Mouse (Mus musculus) kidney, postnatal 10 days (tissue): ENCODE measurements at regions not wholly inside any gene's neighbourhood (a gene's known extent, or its start where the extent isn't known, plus 50 kb on each side); places are given as distances from the start of the nearest gene placed in this dataset.

Experiments
- DNase-seq: peaks from one replicate; pipeline ENCODE4 v3.0.0; 2021; ENCODE audit warnings: mixed read lengths

DNA sequence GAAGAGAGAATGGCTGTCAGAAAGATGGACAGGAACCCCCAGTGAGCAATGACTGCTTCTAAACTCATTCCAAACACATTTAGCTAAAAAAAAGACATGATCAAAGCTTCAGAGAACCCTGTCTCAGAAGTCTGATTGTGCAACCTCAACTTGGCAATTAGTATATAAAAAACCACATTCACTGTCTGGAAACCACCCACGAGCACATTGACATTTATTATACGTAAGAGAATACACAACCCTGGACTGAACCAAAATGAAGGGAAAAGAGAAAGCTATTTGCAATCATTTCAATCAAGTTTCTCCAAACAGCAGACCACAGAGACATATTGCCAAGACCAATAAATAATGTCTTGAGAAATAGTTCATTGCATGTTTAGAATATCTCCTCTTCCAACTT, 820.7 kb upstream of the Adgrl2 start:
- DNase-seq: no peak

DNA sequence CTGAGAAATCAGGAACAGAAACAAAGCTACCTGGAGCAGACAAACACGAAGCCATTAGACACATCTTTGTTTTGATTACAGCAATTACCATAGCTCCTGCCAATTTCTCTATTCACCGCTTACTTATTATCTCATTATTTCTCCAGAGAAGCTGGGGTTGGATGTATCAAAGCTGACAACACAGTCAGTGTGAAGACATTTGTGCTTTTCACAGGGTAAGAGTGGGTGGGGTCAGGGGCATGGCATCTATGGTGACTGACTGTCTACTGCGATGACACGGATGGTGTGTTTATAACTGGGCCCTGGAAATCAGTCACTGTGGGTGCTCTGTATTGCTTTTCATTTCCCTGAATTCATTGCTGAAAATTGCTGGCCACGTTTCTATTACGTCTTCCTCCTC, 815.0 kb upstream of the Adgrl2 start:
- DNase-seq: no peak

GRCm38 (mm10) chr3:149796123-149796522, 805.8 kb upstream of the Adgrl2 start:
- no peak for DNase-seq

DNA sequence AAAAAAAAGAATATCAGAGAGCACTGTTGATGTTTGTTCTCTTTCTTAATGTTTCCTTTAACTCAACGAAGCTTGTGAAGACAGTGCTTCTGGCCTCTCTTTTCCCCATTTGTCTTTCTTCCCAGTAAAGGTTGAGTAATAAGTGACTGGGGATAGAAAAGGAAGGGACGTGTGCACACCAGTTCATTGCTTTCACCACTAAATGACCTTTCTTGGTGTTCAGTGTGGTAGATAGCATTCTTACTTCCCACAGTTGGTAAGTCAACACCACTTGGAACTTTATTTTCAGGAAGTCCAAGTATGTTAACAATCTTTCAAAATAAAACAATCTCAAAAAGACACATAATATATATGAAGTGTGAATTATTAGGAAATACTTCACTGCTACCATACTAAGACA, 801.2 kb upstream of the Adgrl2 start:
- no peak for DNase-seq

DNA sequence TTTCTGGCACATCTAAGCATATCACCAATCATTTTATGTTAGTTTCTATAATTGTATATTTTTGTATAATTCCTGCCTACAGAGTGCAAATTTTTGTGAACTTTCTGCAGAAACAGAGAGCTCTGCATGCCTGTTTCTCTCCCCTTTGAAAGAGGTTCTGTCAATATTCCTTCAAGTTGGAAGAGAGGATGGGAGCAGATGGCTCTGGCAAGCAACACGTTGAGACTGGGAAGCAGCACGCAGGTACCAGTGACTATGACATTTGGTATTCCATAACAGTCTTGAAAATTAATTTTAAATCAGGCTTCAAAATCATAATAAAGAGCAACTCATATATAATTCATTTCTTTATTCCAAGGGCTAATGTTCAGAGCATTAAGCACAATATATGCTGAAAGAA, 795.7 kb upstream of the Adgrl2 start:
- DNase-seq: no peak

DNA sequence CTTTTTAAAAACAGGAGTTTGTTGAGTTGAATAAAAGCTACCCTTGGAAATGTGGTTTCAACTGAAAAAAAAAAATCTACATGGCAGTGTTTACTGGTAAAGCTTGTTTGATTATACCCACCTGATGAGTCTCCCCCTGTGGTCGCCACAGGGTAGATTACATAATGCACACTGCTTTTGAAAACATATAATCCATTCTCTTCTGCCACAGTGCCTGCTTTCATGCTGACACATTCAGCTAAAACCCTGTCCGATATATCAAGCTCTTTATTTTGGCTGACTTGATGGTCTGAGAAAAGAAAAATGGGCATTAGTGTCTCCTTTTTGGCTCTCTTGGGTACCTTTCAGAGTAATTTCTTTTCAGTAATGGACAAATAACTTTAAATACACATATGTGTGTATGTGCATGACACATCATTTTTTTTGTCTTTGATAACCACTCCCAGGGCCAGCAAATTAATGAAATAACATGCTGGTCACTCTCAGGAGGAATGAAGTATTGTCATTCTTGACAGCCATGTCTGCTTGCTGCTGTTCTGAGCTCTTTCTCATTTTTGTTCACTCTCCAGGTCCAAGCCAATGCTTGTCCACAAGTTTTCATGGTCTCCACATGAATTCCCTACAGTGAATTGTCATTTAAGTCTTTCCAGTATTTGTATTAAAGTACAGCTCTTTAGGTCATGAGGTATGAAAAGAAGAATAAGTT, 793.7 kb upstream of the Adgrl2 start:
- no peak for DNase-seq

DNA sequence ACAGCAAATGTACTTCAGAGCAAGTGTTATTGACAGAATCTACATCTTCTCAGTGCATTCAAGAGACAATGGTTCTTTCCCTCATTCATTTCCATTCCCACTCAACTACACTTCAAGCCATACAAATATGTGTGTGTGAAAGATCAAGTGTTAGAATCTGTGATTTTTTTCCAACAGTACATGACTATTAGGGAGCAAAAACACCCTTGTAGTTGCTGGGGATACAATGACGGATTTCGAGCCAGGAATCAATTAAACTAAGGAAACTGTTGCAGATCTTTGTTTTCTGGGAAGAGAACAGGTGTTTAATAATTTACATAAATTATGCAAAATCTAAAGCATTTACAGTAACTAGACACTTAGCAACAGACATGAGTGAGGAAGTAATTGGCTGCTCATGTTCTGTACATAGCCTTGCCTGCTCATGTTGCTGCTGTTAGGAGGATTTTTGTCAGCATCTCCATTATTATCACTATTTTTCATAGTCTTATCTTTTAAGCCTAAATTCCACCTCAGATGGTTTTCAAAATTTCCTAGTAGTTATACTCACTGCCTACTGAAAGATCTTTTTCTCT, 777.6 kb upstream of the Adgrl2 start:
- DNase-seq: no peak

DNA sequence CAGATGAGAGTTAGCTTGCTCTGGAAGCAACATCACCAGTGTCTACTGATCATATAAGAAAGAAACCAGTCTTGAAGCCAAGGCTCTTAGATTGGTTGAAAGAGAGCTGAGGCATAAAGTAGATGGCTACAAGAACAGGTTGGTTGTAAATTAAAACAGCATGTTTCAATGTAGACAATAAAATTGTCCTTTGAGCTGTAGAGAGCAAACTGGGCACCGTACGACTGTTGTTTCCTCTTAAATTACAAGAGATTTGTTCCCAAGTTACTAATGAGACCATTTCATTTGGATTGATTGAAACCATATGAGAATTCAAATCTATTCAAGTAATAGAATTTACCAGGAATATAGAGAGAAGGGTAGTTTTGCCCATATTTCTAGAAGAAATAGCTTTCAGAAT, 770.9 kb upstream of the Adgrl2 start:
- DNase-seq: no peak

- no peak for DNase-seq
Observed at GRCm38 (mm10) chr3:149757910-149758592, 767.7 kb upstream of the Adgrl2 start.

GRCm38 (mm10) chr3:149736069-149736468, 745.7 kb upstream of the Adgrl2 start:
- DNase-seq: no peak

GRCm38 (mm10) chr3:149726212-149726611, 735.9 kb upstream of the Adgrl2 start:
- DNase-seq: no peak

GRCm38 (mm10) chr3:149724879-149725278, 734.5 kb upstream of the Adgrl2 start:
- no peak for DNase-seq

- no peak for DNase-seq
Observed at GRCm38 (mm10) chr3:149721832-149722231, 731.5 kb upstream of the Adgrl2 start.

DNA sequence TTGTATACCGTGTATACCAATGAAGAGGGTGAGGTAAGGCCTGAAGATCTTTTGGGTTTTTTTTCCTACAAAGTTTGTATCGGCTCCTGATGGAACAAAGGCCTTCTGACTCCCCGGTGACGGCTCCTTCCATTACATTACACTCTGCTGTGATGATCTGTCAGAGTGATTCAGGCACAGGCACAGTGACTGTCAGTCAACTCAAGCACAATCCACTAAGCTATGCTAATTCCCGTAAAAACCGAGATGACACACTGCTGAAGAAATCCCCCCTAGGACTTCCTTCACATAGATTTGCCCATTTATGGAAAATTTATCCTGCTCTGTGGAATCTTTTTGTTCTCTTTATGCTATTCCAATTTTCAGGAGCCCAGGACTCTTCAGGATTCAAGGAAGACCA, 730.0 kb upstream of the Adgrl2 start:
- DNase-seq: no peak

DNA sequence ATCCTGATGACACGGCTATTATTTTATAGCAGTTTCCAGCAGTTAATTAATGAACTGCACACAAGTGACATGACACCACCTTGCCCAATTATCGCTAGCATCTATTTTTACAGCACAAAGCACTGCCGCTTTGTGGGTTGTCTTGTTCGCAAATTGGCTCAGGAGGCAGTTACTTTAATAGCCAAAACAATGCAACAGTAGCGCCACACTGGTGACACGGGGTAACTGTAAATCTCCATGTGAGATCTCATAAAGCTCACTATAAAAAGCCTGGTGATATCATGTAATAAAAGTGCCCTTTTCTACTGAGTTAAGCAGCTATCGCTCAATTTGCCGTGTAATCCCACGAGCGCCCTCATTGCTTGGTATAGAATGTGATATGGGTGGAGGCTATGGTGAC, 715.4 kb upstream of the Adgrl2 start:
- DNase-seq: peak; percentile 16

DNA sequence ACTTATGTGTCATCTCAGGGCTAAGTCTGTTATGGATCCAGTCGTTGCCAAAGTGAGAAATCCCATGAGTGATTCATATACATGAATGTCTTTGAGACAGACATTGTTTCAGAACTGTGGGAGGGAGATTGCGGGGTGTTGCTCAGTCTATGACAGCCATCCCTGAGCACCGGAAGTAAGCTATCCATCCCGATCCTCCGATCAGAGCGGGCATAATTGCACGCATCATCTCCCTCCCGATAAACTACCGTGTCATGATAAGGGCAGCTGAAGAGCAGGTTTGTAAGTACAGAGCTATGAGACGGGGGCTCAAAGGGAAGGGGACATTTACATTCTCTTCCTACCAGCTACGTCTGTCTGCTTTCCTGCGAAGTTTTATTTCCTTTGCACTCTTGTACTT, 715.0 kb upstream of the Adgrl2 start:
- DNase-seq: no peak

DNA sequence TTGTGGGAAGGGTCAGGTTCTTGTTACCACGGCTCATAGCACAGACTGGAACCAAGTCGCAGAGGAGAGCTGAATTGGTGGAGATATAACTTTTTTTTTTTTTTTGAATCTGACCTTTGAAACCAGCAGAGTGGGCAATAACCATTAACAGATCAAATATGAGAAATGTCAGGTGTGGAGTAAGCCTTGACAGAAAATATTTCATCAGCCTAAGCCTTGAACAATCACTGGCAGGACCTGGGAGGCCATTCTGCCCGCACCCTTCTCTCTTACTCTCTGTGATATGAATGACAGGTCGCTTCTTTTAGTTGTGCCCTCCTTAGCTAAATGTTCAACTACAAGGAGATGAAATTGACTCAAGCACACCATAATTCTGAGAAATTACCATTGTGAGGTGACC, 714.1 kb upstream of the Adgrl2 start:
- no peak for DNase-seq

GRCm38 (mm10) chr3:149683561-149683960, 693.2 kb upstream of the Adgrl2 start:
- no peak for DNase-seq

GRCm38 (mm10) chr3:149682246-149682645, 691.9 kb upstream of the Adgrl2 start:
- DNase-seq: no peak

DNA sequence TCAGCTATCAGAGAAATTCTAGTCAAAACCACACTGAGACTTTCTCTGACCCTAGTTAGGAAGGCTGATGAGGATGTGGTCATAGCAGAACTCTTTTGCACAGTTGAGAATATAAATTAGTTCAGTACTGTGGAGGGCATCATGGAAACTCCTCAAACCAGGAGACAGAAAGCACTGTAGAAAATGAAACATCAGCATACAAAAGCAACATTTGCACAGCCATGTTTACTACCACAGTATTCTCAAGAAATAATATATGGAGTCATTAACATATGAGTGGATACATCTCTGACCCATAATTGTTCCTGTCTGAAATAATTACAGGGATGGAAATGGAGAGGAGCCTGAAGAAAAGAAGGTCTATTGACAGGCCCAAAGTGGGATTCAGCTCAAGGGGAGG, 683.6 kb upstream of the Adgrl2 start:
- DNase-seq: no peak

DNA sequence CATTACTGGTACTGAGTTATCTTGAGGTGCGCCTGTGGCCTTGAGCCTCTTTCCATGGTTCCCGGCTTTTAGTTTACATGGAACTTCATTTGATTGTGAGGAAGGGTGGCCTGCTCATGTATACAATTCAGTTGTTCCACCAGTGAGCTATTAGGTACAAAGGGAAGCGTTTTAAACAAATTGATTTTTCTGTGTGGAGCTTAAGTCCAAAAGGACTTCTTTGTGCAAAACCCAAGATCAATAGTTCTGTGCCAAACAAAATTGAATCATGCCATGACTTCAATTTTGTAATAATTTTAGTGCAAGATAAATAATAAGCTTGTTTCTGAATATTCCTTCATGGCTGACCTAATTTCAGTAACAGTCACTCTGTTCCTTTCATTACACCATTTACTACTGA, 674.3 kb upstream of the Adgrl2 start:
- no peak for DNase-seq

GRCm38 (mm10) chr3:149638324-149638723, 648.0 kb upstream of the Adgrl2 start:
- no peak for DNase-seq

- DNase-seq: peak; percentile 11
Observed at GRCm38 (mm10) chr3:149626186-149626585, 635.8 kb upstream of the Adgrl2 start.

DNA sequence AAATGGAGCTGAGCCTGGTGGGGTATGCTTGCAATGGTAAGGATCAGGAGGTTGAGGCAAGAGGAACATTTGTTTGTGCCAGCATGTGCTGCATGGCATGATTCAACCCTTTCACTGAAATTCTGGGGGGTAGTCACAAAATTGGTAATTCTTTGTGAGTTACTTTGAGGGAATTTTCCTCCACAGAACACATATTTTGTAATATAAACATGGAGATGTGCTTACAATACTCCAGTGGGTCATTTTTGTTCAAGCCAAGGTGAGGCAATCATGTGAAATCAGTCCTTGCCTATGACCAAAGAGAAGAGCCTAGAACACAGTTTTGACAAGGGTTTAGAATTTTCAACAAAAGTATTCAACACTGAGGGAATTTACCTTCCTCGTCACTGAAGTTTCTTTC, 635.1 kb upstream of the Adgrl2 start:
- DNase-seq: no peak

DNA sequence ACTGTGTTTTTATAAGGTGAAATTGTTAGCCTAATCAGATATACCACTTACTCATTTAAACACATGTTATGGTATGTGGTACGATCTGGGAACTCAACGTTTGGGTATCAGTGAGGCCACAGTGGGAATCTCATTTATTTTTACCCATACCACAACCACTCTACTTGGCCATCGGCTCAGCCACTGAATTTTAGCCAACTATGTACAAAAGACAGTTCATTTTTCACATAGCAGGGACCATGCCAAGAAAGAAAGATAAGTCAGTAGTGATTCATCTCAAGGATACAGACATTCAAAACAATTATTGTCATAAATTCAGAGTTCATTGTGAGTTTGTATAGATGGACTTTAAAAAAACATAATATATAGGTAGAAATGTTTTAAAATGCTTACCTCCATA, 634.7 kb upstream of the Adgrl2 start:
- DNase-seq: no peak
